Mouse (Mus musculus) left cerebral cortex, postnatal 36 days (tissue): ENCODE measurements around the gene Naa50. TPM values are rescaled to one million over a fixed set of nuclear protein-coding genes. Genes with fewer than 3 reads are reported as not detected.

Experiments
- DNase-seq, 2 experiments: peaks; one replicate each; pipeline ENCODE4 v3.0.0; 2021 to 2022; ENCODE audit warnings: low spot score in 2 of 2, mixed read lengths in 1 of 2
- intact Hi-C: fragments of 180-260 bp; cut with DNase I; formaldehyde crosslinking; loops from one replicate; pipeline ENCODE4 v1.15.1; 2025
- total RNA-seq, 2 experiments: library from RNA; stranded (reverse); gene quantifications; 2 replicates each; pipeline ENCODE4 v1.2.3; 2021

The Naa50 gene
- total RNA-seq, 2 experiments from 2014 or later, result 53.6 to 62.7 TPM

- DNase-seq, result peak; percentile 28 to 30
- intact Hi-C loops, result loop anchor here (2.0 to 10.0 kb wide), 2 partner anchors 16 to 254 kb away; partner anchors contain the start of gene Ccdc191
Measured at GRCm38 (mm10) chr16:44138377-44138978, 1.2 kb upstream of the Naa50 start.

DNA sequence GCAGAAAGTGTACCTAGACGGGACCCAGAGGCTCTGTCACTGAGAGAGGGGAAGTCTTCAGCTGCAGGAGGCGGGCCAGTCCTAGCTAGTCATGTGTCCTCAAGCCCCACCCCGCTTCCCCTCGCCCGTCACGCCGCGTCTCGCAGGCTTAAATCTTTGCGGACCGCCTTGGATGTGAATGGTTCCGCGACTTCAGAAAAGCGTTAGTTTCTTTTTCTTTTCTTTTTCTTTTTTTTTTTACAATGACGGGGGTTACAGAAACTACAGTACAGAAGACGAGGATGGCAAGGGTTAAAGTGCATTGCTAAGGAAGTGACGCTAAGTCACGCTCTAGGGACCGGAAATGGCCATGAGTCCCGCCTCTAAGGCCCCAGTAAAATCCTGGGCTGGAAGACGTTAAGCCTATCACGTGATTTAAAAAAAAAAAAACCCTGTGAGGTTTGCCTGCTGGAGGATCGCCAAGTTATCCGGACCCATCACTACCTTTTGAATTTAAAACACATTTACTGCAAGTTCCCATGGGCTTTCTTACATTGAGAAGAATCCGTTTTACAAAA, 573 bp upstream of the Naa50 start:
- peak; percentile 89 to 90 for DNase-seq

DNA sequence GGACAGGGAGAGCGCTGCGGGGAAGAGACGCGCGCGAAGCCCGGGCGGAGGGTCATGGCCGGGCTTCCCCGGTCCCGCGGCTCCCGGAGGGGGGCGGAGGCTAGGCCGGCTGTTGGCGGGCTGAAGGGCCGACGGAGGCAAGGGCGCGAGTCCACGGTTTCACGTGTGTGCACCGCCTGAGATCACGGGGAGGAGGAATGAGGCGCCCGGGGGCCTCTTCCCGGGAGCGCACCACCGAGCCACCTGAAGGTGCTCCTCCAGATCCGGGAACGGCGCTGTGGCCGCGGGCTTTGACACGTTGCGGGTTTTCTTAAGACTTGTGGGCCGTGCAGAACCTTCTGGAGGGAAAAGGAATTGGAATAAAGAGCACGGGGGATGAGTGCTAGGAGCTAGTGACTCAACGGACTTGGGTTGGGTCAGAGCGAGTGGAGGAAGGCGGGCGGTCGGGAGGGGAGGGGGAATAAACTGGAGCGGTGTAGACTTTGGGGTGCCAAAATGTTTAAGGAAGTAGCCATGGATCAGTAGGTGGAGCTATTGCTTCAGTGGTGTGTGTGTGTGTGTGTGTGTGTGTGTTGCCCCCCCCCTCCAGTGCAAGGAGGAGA, 657 bp downstream of the Naa50 start:
- DNase-seq, result peak; percentile 65 to 68
- intact Hi-C loops, result no loop called here

More for the DNA sequence above, 573 bp upstream of the Naa50 start:
- intact Hi-C loops, result loop anchor here (1.0 to 10.0 kb wide), 3 partner anchors 16 to 254 kb away; partner anchors contain the start of genes Ccdc191 and Usf3

DNA sequence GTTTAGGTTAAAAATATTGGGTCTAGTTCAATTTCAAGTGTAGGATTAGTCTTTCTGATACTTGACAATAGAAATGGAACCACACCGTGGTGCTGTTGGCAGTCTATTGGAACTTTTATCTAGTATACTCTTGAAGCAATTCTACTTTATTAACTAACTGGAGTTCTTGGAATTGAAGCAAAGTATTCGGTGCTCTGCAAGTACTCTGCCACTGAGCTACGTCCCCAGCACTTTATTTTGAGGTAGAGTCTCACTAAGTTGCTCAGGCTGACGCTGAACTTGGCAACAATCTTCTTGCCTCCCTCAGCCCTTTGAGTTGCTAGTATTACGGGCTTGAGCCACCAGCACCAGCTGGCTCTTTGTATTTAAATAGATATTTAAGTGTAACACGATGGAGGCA, 1.9 kb downstream of the Naa50 start:
- DNase-seq, result no peak
- intact Hi-C loops, result no loop called here

- no peak for DNase-seq
- intact Hi-C loops, result no loop called here
Measured at GRCm38 (mm10) chr16:44149002-44149767, 9.6 kb downstream of the Naa50 start.

GRCm38 (mm10) chr16:44154497-44155057, 14.9 kb downstream of the Naa50 start:
- intact Hi-C loops, result no loop called here

DNA sequence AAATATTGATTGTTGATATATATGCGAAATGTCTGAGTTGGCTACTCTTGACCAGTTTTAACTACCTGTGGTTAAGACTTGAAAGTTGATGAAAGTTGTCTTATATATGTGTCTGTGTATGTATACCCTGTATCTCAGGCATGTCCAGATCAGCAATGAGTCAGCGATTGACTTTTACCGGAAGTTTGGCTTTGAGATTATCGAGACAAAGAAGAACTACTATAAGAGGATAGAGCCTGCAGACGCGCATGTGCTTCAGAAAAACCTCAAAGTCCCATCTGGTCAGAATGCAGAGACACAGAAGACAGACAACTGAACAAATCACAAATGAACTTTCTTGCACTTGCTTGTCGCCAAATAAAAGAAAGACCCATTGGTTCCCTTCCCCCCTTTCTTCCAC, 19.7 kb downstream of the Naa50 start:
- intact Hi-C loops, result no loop called here

More at GRCm38 (mm10) chr16:44154497-44155057, 14.9 kb downstream of the Naa50 start:
- DNase-seq, result no peak

DNA sequence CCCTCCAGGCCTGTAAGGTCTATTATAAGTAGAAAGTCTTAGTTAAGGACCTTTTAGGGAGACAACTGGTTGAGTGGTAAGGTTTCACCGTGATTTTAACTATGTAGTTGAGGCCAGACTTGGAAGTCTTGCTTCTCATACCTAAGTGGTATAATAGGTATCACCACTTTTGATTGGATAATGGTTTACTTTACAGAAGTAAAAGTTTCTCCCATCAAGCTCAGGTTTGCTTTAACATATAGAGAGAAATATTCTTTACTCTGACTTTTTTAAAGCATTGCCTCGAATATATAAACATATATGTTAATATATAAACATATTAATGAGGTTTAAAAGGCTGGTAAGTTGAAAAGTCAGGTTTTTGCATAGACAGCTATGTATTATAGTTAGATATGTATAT, 24.2 kb downstream of the Naa50 start:
- no peak for DNase-seq
- intact Hi-C loops, result no loop called here

More for the DNA sequence above, 19.7 kb downstream of the Naa50 start:
- DNase-seq, result no peak

GRCm38 (mm10) chr16:44165182-44165581, 25.6 kb downstream of the Naa50 start:
- DNase-seq, result no peak
- intact Hi-C loops, result no loop called here

DNA sequence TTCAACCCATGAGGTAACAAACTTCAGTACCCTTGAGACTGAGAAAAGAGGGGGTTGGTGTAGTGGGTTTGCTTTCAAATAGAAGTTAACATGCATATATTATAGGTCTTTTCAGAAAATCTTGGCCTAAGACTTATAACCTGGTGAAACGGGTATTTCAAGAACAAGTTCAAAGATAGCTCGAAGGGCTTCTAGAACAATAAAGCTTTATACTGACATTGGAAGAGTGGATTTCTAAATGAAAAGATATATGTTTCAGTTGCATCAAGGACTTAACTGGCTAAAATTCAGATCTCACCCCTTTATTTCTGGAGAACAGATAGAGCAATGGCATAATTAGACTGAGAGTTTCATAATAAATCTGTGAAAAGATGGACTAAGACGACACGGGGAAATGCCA, 29.4 kb downstream of the Naa50 start:
- intact Hi-C loops, result no loop called here
- DNase-seq, result no peak

DNA sequence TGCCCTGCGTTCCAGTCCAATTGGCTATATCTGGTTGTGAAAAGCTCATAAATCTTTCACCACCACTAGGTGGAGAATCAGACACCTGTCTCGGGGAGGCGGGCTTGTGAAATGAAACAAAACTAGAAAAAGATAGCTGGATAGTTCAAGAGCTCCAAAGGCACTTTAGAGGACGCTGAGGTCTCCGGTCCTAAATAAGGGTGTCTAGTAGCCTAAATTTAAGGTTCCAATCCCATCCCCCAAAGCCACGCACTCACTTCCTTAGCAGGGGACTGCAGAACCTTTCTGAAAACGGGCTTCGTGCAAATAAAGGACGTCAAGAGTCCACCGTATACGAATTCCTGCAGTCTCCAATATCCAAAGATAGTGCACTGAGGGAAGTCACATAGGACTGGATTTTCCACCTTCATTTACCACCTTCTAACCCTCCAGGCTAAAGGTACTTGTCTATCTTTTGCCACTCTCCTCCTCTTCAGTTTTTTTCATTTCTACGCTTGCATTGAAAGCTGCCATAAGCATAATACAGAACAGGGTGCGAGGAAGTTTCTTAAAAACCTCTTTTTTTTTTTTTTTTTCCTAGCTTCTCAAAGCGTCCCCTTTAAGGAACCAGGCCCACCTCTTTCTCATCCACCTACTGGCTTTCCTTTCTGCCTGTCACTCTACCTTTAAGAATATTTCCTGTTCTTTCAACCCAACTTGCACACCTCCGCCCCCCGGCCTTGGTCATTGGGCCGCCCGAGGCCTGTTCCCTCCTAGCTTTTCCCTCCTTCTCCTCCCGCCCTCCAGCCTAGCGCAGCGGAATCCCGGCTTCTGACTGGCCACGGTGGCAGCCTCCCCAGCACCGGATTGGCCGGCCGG, 32.9 kb downstream of the Naa50 start:
- DNase-seq, result peak; percentile 98 to 99
- intact Hi-C loops, result loop anchor here (1.0 to 10.0 kb wide), 2 partner anchors 33 to 192 kb away; partner anchors contain the start of genes Atp6v1a and Naa50

DNA sequence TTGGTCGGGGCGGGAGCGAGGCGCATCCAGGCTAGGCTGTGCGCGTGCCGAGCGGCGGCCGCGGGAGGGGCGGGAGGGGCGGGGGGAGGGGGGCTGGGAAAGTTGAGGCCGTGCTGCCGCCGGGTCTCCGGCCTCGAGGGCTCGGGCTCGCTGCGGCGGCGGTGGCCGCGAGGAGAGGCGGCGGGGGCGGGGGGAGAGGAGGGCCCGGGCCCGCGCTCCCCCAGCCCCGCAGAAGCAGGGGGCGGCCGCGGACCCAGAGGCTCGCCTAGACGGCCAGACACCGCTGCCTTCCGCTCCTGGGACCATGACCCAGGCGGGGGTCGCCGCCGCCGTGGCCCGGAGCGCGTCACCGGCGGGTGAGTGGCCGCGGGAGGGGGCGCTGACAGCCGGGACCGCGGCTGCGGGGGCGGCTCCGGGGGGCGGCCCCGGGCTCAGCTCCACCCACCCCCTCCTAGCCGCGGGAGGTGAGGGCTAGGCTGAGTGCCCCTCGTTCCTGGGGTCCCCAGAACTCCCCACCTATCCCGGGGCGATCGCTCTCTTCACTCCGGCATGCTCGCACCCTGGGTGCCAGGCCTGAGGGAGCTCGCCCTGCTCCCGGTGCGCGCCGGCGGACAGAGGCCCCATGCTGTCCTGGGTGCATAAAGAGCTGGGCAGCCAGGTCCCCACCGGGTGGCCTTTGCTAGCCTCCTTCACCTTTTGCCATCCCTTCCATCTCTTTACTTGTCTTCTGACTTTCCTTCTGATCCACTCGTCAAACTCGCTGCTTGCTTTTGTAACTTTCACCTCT, 33.7 kb downstream of the Naa50 start, which contains the start of gene Usf3:
TSS of gene Usf3 (plus strand) at position 92 of the 787 bp plus-strand sequence.
- peak; percentile 51 to 63 for DNase-seq
- intact Hi-C loops, result loop anchor here (1.0 to 10.0 kb wide), 2 partner anchors 34 to 191 kb away; partner anchors contain the start of genes Atp6v1a and Naa50

- no peak for DNase-seq
- intact Hi-C loops, result loop anchor here (1.0 to 10.0 kb wide), 2 partner anchors 35 to 191 kb away; partner anchors contain the start of genes Atp6v1a and Naa50
Measured at GRCm38 (mm10) chr16:44173966-44174530, 34.4 kb downstream of the Naa50 start.

DNA sequence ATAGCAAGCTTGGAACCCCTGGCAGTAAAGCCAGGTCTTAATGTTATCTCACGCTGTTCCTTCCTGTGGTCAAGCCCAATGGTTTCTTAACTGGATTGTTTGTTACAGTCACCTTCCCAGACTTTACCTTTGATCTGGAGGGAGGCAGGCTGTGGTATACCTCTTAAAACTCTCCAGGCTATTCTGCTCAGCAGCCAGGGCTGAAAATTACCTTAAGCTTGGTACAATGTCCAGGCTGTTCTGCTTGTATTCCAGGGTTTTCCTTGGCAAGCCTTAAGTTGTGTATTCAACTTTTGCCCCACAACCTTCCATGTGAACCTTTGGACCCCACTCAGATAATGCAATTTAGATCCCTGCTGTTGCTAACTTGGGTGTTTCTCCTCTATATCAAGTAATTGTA, 35.4 kb downstream of the Naa50 start:
- no peak for DNase-seq
- intact Hi-C loops, result loop anchor here (10.0 kb wide), 1 partner anchor 190 kb away; no protein-coding TSS in a partner anchor

DNA sequence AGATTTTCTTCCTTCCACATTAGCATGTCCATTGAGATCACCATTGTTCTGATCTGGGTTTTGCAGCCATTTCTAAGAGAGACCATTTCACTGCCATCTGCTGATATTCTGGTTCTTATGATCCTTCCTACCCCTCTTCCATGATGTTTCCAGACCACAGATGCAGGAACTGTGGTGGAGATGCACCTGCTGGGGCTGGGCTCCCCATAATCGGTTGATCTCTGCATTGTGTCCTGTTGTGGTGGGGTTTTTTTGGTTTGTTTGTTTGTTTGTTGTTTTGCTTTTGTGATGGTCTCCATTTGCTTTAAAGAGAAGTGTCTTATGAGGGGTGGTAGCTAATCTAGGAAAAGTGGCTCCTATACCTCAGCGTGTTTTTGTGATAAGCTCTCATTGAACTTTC, 36.9 kb downstream of the Naa50 start:
- no peak for DNase-seq
- intact Hi-C loops, result loop anchor here (10.0 kb wide), 1 partner anchor 188 kb away; no protein-coding TSS in a partner anchor

DNA sequence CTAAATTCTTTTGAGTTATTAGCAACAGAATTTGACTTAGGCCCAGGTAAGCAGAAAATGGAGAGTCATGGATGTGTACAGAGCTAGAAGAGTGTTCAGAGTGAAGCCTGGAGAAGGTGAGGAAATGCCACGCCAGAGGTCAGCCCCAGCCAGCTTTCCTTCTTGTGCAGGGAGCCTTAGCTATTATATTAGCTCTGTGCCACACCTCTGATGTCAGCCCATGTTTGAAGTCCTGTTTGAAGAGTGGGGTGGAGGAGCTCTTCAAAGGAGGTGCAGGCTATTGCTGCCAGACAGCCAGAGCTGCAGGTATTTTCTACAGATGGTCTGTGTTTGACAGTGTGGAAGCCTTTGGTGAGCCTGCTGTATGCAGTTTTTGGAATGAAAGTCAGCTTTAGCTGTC, 38.9 kb downstream of the Naa50 start:
- intact Hi-C loops, result loop anchor here (10.0 kb wide), 1 partner anchor 186 kb away; no protein-coding TSS in a partner anchor
- no peak for DNase-seq

GRCm38 (mm10) chr16:44182597-44182996, 43.0 kb downstream of the Naa50 start:
- intact Hi-C loops, result no loop called here
- no peak for DNase-seq
